Mouse (Mus musculus): ENCODE measurements around the gene Gm12695. TPM values are rescaled to one million over a fixed set of nuclear protein-coding genes. Genes with fewer than 3 reads are reported as not detected.

Gm12695 gene
- not detected for total RNA-seq (2021)
- long read RNA-seq, experiment 1 = 0 reads
- long read RNA-seq, experiment 2 = 0 reads

DNA sequence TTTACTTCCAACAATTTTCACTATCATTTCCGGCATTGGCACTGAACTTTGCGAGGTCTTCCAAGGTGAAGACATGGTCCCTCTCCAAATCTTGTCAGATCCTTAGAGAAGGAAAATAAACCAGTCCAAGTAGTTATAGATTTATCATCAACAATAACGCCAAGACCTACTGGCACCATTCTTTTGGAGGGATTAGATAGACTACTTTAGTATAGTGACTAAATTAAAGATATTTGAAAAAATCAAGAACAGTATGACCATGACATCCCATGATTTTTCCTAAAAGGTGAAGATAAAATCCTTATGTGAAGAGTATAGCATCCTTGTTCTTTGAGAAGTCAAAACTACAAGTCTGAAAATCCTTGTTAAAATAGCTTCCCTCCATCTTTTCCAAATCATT, at the start of gene Gm12695:
Gene Gm12695 (minus strand): TSS at position 101 of the 400 bp plus-strand sequence.
- no peak for DNase-seq (ENCODE audit: low spot score in 2 of 2)
- intact Hi-C loops (cut with DNase I) = no loop called here

DNA sequence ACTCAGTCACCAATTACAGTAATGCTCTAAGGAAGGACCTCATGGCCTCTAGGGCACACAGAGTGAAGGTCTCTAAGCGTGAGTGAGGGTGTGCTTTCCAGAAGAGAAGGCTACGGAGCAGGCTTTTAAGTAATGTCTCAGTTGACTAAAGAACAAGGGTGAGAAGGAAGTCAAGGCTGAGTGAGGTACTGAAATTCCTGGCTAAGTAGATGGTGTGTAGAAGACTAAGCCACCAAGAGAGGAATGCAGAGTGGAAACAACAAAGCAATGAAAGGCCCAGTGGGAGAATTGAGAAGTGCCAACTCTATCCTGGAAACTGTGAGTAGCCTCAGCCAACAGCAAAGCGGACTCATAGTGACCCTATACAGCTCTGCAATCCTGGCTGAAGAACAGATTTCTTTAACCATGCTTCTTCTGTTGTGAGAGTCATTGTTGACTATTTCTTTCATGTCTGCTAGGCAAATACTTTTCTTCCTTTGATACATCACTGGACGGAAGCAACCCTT, 40.6 kb upstream of the Gm12695 start:
- DNase-seq (ENCODE audit: low spot score in 2 of 2) = no peak
- intact Hi-C loops (cut with DNase I) = no loop called here

DNA sequence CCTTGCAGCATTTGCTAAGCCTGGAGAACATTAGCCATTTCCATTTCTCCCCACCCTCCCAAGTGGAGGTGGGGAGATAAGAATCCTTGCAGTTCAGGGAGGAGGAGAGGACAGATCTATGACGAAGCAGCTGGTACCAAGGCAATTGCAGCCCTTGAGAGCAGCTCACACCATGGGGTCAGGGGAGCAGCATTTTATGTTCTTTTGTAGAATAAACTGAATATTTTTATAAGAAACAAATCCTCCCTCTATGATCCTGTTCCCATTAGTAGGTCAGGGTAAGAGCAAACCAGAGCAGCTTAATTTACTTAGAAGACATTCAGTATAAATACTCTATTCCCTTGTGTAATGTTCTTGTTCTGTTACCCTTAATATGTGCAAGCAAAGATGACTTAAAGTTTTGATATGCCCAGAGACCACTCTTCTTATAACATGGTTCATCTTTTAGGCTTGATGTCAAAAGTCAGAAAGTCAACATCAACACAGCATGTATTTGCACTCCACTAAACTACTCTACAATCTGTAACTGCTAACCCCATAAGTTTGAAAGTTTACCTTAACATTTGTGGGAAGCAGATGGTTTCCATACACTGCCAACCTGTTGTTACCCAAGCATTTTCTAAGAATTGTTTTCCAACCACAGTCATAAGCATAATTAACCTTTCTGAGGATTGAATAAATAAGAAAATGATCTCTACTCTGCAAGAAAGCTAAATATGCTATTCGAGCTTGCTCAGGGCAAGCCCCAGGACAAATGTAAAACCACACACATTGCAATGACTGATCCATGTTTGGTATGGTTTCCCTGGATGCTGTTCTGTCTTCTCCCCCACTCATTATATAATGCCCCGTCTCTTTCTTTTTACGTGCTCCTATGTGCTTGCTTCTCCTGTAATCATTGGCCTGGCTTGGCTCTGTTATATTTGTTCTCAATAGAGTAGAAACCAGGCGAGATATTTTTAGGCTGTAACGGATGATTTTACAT, 22.1 kb upstream of the Gm12695 start:
- no peak for DNase-seq (ENCODE audit: low spot score in 2 of 2)
- intact Hi-C loops (cut with DNase I) = no loop called here

DNA sequence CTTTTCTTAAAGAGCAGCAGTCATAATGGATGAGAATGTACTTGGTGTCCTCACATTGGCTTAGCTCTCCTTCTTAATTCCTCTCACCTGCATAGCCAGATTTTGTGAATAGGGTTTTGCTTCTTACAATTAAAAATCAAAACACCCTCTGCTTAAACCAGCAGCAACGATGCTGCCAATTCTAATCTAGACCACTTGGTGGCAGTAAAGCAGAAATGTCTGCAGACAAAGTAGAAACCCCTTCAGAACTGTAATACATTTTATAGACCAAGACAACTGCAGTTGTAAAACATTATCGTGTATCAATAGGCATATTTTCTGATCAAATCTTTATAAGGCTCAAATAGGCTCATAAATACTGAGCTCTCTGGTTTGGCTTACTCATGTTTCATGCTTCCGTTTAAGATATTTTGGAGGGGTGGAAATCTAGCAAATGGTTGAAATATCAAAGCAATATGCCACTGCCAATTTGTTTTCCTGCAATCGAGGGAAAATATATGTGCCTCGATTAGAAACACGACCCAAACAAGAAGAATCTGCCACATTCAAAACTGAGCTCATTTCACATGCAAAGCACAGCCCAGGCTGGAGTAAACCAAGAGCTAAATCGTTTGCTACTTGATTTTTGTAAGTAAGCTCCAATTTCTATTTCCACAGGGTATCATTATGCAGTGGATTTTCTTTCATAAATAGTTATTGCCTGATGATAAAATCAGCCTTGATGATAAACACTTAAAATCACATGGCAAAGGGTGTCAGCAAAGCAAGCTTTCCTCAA, 14.6 kb upstream of the Gm12695 start:
- intact Hi-C loops (cut with DNase I) = no loop called here
- peak; percentile 62 to 76 for DNase-seq (ENCODE audit: low spot score in 2 of 2)

DNA sequence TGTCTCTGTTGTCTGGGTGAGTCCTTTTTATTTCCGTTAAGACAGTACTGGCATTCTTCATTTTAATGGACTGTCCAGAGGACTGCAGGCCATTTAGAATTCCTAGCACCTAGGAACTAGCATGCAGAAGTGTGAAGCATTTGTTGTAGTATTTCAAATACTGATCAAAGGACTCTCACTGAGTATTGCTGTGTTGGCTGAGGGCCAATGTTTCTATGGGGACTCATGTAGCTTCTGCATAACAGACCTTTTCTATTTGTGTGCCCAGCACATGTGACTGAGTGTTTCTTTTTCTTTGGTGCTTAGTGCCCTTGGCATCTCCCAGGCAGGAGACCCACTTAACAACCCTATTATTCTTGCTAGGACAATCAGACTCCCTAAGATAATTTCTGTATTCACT, 12.6 kb upstream of the Gm12695 start:
- DNase-seq (ENCODE audit: low spot score in 2 of 2) = peak; percentile 37 to 72
- intact Hi-C loops (cut with DNase I) = no loop called here

DNA sequence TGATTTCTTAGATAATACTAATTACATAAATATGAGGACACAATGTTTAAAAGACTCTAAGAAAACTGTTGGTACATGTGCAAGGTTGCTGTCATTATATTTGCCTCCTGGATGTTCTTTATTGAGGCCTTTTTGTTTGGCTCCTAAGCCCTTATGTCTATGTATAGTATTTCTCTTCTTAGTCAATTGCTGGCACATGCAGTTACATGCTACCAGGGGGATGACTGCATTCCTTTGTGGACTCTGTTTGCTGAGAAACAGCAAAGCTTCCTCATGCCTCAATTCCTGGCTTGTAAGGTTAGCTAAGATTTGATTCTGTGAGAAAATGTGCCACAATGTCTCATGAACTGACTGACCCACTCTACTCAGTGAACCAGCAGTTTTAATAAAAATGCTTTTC, 6.3 kb upstream of the Gm12695 start:
- no peak for DNase-seq (ENCODE audit: low spot score in 2 of 2)
- intact Hi-C loops (cut with DNase I) = no loop called here

DNA sequence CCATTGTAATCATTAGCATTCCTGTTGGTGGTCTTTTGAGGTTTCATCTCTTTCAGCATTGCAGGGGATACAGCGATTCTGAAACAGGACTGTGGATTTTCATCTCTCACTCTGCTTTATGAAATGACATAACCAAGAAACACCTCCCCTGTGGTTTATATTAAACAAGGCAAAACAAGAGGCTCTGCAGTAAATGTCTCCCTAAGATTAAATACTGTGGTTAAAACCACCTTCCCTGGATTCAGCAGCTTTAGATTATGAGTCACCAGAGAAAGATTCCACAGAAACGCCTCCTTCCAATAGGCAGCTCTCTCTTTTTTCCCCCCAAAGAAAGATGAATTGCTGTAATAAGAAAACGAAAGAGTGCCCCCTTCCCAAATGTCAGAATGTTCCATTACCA, 4.9 kb upstream of the Gm12695 start:
- intact Hi-C loops (cut with DNase I) = no loop called here
- no peak for DNase-seq (ENCODE audit: low spot score in 2 of 2)

DNA sequence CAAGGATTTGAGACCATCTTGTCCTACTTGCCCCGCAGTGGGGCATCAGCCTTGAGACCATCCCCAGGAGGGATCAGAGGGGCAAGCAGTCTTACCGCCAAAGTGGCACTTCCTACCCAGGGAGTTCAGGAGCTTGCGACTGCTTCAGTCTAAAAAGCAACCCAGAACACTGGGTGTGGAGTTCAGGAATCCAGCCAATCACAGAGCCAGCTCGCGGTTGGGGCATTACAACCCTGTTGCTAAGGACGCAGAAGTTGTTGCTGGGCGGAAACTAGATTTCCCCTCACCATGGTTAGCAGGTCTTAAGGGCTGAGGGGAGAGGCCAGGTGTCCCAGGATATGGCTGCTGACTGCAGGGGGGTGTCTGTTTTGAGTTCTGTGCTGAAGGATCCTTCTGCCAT, 1.6 kb upstream of the Gm12695 start:
- DNase-seq (ENCODE audit: low spot score in 2 of 2) = no peak
- intact Hi-C loops (cut with DNase I) = no loop called here

DNA sequence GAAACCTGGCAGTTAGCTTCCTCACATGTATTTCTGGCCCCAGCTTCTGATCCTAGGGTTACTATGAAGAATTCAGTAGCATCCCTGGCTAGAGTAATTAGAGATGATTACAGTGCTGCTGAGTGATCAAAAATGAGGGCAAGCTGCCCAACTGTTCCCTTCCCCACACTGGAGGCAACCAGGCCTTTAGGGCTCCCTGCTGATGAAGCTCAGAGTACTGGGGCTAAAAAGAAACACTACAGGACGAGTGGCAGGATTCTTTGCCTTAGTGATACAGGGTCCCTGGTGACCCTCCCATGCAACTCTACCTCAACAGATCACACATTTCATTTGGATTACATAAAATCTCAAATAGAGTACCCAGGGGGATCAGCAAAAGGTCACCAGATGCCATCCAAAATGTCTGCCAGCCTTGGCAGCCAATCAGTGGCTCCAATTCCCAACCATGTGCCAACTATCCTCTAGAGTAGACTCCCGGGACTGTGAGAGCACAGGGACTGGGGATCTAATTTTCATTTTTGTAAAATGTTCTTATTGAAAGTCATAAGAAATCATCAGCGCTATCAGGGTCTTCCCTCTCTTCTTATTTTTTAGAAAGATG, 11.9 kb downstream of the Gm12695 start:
- intact Hi-C loops (cut with DNase I) = no loop called here
- no peak for DNase-seq (ENCODE audit: low spot score in 2 of 2)

DNA sequence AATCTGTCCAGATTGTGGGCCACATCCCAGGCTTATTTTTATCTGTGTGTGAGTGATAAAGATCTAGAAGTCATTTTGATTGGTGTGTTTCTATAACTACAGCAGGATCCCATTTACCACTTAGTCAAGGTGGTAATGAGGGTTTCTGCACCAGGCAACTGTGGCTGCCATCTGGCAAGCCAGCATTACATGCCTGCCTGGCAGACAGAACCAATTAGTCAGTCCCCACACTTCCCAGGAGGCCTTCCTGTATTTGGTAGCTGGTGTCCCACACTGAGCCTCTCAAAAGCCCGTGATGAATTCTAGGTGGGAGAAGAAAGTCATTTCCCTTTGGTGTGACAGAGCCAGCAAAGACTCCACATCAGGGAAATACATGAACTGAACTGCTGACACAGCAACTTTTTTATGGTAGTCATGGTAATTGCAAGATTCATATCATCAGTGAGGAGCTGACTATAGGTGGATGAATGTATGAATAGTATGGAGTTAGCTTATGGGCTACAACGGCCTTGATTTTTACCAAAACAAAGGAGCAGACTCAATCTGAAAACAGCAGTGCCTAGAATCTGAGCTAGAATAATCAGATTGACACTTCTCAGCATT, 18.5 kb downstream of the Gm12695 start:
- intact Hi-C loops (cut with DNase I) = no loop called here
- DNase-seq (ENCODE audit: low spot score in 2 of 2) = peak; percentile 3 to 19

DNA sequence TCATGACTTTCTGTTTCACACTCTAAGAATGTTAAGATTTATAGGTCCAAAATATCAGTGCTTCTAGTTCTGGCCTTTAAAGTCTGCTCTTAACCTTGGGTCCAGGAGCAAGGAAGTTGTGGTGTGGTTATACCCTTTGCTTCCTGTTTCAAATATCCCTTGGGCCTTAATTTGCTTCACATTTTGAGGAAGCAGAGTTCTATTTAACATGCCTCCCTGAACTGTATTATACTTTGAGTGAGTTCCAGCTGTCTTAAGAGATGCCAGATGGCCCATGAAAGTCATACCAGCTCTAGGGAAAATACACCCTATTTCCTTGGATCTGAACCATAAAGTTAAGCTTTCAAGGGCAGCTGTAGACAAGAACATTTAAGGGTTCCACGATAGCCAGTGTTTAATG, 33.0 kb downstream of the Gm12695 start:
- no peak for DNase-seq (ENCODE audit: low spot score in 2 of 2)
- intact Hi-C loops (cut with DNase I) = no loop called here

DNA sequence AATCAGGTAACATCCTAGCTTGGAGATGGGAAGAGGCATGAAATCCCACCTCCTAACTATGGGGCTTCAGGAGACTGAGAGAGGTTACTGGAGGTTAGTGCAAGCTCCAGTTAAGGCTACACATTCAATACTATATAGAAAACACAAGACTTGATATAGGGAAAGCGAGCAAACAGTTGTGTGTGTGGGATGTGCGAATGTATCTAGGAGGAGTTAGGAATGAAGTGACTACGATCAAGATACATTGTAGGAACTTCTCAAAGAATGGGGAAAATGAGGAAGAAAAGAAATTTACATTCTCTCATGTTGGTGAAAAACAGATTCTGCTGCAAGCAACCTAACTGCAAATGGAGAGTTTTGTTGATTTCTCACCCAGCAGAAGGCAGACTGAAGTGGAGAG, 44.5 kb downstream of the Gm12695 start:
- DNase-seq (ENCODE audit: low spot score in 2 of 2) = no peak
- intact Hi-C loops (cut with DNase I) = no loop called here

DNA sequence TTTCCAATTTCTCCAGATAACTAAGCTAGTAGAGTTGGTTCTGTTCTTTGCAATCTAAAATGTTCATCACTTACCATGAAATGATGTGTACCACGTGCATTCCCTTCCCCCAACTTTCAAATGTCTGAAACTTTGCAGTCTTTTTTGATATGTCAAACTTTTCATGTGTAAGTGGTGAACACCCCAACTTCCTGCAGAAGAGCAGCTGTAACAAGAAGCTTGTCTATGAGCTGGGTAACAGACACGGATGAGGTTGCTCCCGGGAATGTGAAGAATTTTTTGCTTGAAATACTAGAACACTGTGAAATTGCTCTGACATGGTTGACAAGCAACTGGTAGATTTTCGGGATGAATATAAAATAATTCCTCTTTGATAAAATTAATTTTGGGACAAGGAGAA, 55.7 kb downstream of the Gm12695 start:
- intact Hi-C loops (cut with DNase I) = no loop called here
- DNase-seq (ENCODE audit: low spot score in 2 of 2) = no peak

DNA sequence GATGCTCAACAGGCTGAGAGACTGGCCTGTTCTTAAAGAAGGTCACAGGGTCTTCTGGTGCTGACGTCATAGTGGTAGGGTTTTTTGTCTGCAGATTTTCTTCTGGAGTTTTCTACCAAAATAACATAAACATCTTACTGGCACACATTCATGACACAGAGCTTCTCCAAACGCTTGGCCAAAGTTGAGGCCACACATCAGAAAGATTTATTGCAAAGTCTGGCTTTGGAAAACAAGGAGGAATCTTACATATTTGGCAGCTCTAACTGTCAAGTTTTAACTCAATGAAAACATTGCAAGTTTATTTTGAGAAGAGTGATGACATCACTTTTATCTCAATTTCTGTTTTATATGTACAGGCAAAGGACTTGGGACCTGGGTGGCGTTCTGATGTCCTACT, 56.8 kb downstream of the Gm12695 start:
- no peak for DNase-seq (ENCODE audit: low spot score in 2 of 2)
- intact Hi-C loops (cut with DNase I) = no loop called here

DNA sequence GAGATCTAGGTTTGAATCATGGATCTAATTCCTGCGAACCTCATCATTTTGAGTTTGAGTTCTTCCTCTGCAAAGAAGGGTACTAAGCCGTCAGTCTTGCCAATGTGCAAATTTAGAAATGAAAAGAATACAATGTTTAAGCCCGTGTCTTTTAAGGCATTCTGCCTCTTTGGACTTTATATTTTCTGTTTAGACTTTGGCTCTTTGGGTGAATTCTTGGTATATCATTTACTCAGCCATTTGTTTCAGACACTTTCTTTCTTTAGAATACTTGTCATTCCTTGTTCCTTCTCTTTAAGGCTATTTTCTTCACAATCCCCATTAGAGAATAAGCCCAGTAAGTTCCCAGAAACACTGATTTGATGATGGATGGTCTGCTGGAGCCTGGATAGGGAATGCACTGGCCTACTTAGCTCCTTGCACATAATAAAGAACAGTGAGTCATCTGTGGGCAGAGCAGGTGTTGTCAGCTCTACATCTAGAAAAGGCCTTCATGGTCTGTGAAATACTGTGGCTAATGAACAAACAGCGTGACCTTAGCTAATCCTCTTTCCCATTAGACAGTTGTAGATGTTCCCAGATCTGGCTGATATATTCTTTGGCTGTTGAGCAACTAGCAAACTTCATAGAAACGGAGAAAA, 59.5 kb downstream of the Gm12695 start:
- peak in 1 of 2 experiments; percentile 5 for DNase-seq (ENCODE audit: low spot score in 2 of 2)
- intact Hi-C loops (cut with DNase I) = no loop called here

DNA sequence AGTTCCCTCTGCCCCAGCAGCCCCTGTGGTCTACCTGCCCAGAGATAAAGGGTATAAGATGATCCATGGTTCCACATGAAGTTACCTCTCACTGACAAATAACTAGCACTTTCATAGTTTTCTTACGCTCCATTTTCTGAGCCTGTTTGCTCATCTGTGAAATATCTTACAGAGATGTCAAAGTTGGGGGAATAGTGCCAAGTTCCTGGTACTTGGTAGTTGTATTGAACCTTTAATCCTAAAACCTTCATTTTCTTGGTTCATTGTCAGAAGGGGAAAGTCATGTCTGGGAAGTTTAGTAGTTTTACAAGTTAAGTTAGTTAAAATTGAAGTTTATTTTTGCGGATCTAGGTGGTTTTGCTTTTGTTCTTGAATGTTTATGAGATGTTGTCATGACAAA, 62.7 kb downstream of the Gm12695 start:
- intact Hi-C loops (cut with DNase I) = no loop called here
- no peak for DNase-seq (ENCODE audit: low spot score in 2 of 2)

DNA sequence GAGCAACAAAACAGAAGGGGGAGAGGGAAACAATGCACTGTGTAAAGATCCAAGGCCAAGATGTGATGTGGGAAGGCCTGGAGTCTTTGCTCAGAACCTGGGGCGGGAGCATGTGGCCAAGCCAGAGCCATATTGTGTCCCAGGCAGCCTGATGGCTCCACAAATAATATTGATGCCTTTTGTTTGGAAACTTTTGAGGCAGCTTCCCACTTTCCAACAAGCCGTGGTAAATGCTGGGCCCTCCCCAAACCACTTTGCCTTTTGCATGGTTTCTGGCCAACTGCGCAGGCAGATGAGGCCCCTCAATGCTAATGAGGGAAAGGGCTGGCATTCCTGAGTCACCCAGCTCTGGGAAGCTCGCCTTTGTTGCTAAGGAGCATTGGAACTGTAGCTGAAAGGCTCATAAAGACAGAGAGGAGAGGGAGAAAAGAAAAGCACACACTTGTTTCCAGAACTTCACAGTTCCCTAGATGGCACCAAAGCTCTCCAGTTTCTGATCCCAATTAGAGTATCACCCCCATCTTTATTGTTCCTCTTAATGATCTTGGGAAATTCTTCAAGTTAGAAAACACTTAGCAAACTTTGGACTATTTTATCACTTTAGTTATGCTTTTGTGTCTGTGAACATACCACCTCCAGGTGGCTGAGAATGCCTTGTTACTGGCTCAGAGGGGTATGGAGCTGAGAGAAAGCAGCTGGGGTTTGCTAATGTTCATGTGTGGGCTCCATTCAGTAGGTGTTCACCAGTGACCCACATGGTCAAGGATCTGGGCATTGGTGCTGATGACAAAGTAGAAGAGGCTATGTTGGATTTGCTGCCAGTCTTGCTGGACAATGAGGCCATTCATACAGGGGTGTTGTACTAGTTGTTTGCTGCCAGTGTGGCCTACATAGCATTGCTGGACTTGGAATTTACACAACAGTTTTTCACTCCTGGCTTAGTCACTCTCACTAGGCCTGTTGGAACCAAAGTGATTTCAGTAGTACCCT, 65.7 kb downstream of the Gm12695 start:
- DNase-seq (ENCODE audit: low spot score in 2 of 2) = peak; percentile 38 to 77
- intact Hi-C loops (cut with DNase I) = loop anchor here (10.0 kb wide), 1 partner anchor 316 kb away; no protein-coding TSS in a partner anchor

DNA sequence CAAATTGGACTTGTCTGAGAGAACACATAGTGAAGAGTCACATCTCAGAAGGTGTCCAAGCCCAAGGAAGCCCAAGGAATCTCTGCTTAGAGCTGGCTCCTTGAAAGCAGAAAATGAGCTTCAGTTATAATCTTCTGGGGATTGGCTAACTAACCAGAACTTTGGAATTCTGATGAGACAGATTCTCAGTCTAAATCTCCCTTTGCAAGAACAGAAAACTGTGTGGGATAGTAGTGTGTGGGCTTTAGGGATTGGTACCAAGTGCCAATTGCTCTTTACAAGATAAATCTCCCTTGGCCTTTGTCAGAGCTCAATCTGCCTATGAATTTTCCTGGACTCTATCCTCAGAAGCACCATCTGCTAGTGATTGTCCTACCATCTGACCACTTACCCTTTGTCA, 66.5 kb downstream of the Gm12695 start:
- intact Hi-C loops (cut with DNase I) = loop anchor here (10.0 kb wide), 1 partner anchor 316 kb away; no protein-coding TSS in a partner anchor

More for the DNA sequence above, 66.5 kb downstream of the Gm12695 start:
- DNase-seq (ENCODE audit: low spot score in 2 of 2) = peak in 1 of 2 experiments; percentile 19
